Mouse (Mus musculus) liver, embryonic 16.5 days (tissue): ENCODE results near the gene Srbd1. TPM values are rescaled to one million over a fixed set of nuclear protein-coding genes. Genes with fewer than 3 reads are reported as not detected.

Experiments used
- ATAC-seq: fragments of 200-750 bp; cut with Nextera tagmentation; 2 replicates; pipeline ENCODE4 v1.8.0; 2017; ENCODE audit warnings: low read depth, mild to moderate bottlenecking, moderate number of reproducible peaks, moderate library complexity
- H3K27ac ChIP-seq: fragments of 300-500 bp; sonication (generic); 2 replicates; pipeline ENCODE4 v1.5.1; 2014; ENCODE audit warnings: mild to moderate bottlenecking, low read length
- H3K27me3 ChIP-seq: fragments of 300-500 bp; sonication (generic); 2 replicates; pipeline ENCODE4 v1.6.1; 2014; ENCODE audit warnings: low read depth, low read length, mixed read lengths; ENCODE audit not compliant: control insufficient read depth, insufficient read depth
- H3K36me3 ChIP-seq: fragments of 300-500 bp; sonication (generic); 2 replicates; pipeline ENCODE4 v1.6.1; 2014; ENCODE audit warnings: mild to moderate bottlenecking; ENCODE audit not compliant: control insufficient read depth, insufficient read depth
- H3K4me1 ChIP-seq: fragments of 300-500 bp; sonication (generic); 2 replicates; pipeline ENCODE4 v1.6.1; 2014; ENCODE audit warnings: low read depth, low read length, mixed read lengths; ENCODE audit not compliant: control insufficient read depth
- H3K4me2 ChIP-seq: fragments of 300-500 bp; sonication (generic); 2 replicates; pipeline ENCODE4 v1.6.1; 2014; ENCODE audit warnings: low read depth, low read length, mixed read lengths
- H3K4me3 ChIP-seq: fragments of 300-500 bp; sonication (generic); 2 replicates; pipeline ENCODE4 v1.5.1; 2014; ENCODE audit warnings: low read depth, mild to moderate bottlenecking, low read length
- H3K9ac ChIP-seq: fragments of 300-500 bp; sonication (generic); 2 replicates; pipeline ENCODE4 v1.6.1; 2014; ENCODE audit warnings: low read depth, low read length
- H3K9me3 ChIP-seq: fragments of 300-500 bp; sonication (generic); replicated peaks from 2 replicates; pipeline ENCODE4 v1.6.1; 2016; ENCODE audit warnings: low read length; ENCODE audit not compliant: control insufficient read depth
- WGBS: fragments of 180-500 bp; shearing (Covaris S2); extraction: QIAGEN DNeasy Blood & Tissue Kit; methylation state at CpG from one replicate; pipeline ENCODE4 v1.1.7; 2014; ENCODE audit not compliant: insufficient replicate concordance; 5-methylcytosine and 5-hydroxymethylcytosine counted together
- polyA plus RNA-seq: library from polyadenylated mRNA; unstranded; fragments of >200 nt; fragmentation: Nextera tagmentation; extraction: Ambion mirVana; gene quantifications from 2 replicates; pipeline ENCODE4 v1.2.1, GENCODE M21; 2015

Srbd1 gene
- polyA plus RNA-seq, 1 experiment from 2014 or later: 8.6 TPM

- Histone ChIP-seq H3K36me3 (no peaks in the 10 kb centered on the region), H3K4me1 (no peaks in the 10 kb centered on the region), H3K27ac (no peak overlapping the region), H3K9me3 (no peaks in the 10 kb centered on the region), H3K27me3 (no peaks in the 10 kb centered on the region), H3K9ac (no peak overlapping the region), H3K4me3 (no peak overlapping the region), H3K4me2 (no peak overlapping the region)
- no peak for ATAC-seq
- 79% methylated on average over 6 of the region's 6 CpGs for WGBS
These were observed 110.3 kb downstream of the Srbd1 start for GRCm38 (mm10) chr17:86034641-86035040.

DNA sequence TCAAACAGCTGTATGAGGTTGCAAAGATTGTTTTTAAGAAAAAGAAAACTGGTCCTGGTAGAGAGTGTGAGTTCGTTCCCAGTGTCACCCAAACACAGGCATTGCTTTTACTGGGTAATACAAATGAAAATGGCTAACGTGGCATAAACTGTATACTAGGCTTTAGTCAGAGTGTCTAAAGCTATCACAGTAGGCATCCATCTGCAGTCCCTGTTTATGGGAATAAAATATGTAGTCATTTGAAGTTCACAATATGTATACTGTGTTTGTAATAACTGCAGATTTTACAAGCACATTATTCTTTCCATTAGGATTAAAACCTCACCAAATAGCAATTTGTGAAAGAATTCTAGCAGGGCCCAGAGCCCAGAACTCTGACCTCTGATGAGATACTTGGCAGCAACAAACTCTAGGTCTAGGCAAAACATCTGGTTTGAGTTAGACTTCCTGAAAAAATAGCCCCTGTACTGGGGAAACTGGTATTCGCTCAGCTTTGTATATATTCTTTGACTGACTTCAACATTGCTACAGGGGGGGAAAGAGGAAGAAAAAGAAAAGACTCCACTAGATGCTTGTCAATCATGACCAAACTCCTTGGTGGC is 112.8 kb downstream of the Srbd1 start:
- Histone ChIP-seq H3K36me3 (no peaks in the 10 kb centered on the region), H3K9me3 (no peaks in the 10 kb centered on the region), H3K4me2 (no peak overlapping the region), H3K9ac (no peak overlapping the region), H3K27ac (no peak overlapping the region), H3K4me3 (no peak overlapping the region), H3K27me3 (no peaks in the 10 kb centered on the region), H3K4me1 (peaks cover 2% of the 10 kb centered on the region; the same call in 1 of the 2 replicates)
- WGBS: 66% methylated on average over 3 of the region's 3 CpGs
- no peak for ATAC-seq

DNA sequence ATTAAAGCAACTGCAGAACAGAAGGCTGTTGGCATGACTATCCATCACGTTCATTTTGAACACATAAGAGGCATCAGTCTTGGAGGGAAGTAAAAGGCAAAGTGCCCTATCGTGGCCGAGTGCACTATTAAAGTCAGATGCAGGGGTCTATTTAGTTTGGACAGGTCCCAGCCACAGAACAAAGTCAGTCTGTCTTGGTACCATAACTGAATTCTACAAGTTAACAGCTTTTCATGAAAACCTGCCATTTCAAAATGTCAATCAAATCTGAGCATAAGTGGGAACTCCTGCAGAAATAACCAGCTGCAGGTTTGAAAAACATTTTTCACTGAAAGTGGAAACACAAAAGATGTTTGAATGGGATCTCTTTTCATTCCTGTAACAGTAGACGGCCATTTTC is 115.0 kb downstream of the Srbd1 start:
- Histone ChIP-seq H3K9ac (no peak overlapping the region), H3K27ac (no peak overlapping the region), H3K4me2 (no peak overlapping the region), H3K36me3 (no peaks in the 10 kb centered on the region), H3K27me3 (no peaks in the 10 kb centered on the region), H3K4me3 (no peak overlapping the region), H3K4me1 (peaks cover 2% of the 10 kb centered on the region; the same call in 1 of the 2 replicates), H3K9me3 (no peaks in the 10 kb centered on the region)
- 74% methylated on average over 4 of the region's 4 CpGs for WGBS
- ATAC-seq: no peak

DNA sequence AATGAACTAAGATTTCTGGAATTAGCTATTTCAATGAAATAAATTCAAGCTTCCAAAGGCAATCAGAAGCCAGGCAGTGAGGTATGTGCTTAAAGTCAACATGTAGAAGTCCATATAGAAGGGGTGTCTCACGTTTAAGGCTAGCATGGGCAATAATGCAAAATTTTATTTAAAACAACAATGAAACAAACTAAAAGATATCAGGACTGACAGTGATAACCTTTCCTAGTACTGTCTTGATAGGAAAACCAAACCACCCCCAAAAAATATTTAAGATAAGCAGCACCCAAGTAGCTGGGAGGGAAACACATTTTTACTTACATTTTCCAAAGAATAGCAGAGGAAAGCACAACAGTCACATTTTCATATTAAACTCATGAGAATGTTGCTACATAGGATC is 115.8 kb downstream of the Srbd1 start:
- Histone ChIP-seq H3K9me3 (no peaks in the 10 kb centered on the region), H3K4me3 (no peak overlapping the region), H3K36me3 (no peaks in the 10 kb centered on the region), H3K4me1 (peaks cover 2% of the 10 kb centered on the region; the same call in 1 of the 2 replicates), H3K27me3 (no peaks in the 10 kb centered on the region), H3K9ac (no peak overlapping the region), H3K27ac (no peak overlapping the region), H3K4me2 (no peak overlapping the region)
- no peak for ATAC-seq
- 21% methylated on average over 1 of the region's 1 CpGs for WGBS

DNA sequence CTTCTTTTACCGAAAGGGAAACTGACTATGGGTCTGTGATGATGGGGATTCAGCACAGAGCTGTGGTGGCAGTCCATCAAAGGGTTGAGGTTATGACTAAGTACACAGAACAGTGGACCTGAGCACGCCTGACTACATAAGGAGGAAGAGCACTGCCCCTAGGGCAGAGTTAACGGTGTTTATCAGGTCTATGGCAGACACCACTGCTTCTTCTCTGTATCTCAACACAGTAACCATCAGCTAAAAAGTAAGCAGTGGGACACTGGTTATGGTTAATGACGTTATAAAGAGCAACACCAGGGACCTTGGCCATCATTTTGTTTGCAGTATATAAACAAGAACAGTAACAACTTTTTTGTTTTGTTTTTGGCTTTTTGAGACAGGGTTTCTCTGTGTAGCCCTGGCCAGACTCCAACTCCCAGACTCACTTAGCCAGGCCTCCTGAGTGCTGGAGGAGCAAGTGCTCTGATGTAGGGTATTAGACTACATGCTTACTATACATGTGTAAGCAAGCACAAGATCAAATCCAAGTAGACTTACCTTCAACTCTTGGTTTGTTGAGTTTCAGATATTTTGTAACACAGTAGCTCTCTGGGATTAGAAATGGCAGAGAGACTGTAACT is 117.3 kb downstream of the Srbd1 start:
- no peak overlapping the region for H3K4me3 ChIP-seq
- 37% methylated on average over 4 of the region's 4 CpGs for WGBS
- H3K27me3 ChIP-seq: no peaks in the 10 kb centered on the region
- no peaks in the 10 kb centered on the region for H3K36me3 ChIP-seq
- no peaks in the 10 kb centered on the region for H3K9me3 ChIP-seq
- peaks cover 2% of the 10 kb centered on the region; the same call in 1 of the 2 replicates for H3K4me1 ChIP-seq
- peak overlapping the region; percentile 37; the same call in 1 of the 2 replicates for H3K27ac ChIP-seq
- ATAC-seq: peak; percentile 89
- H3K4me2 ChIP-seq: no peak overlapping the region
- H3K9ac ChIP-seq: no peak overlapping the region

- ATAC-seq: no peak
These were observed 120.4 kb downstream of the Srbd1 start for GRCm38 (mm10) chr17:86024589-86024988.

DNA sequence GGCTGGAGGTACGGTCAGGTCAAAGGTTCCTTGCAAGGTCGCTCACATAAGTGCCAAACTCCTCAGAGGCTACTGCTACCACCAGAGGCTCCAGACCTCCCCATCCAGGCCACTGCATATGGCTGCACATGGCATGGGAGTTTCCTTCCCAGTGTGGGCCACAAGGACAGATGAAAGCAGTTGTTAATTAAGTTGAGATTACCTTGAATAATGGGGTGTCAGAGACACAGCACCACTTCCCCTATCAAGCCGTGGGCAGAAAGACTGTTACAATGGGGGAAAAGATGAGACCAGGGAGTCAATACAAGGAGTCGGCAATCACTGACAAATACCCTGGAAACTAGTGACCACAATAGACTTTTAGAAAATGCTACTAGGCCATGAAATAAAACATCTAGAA is 122.6 kb downstream of the Srbd1 start:
- Histone ChIP-seq H3K36me3 (no peaks in the 10 kb centered on the region), H3K4me1 (peaks cover 3% of the 10 kb centered on the region), H3K9me3 (no peaks in the 10 kb centered on the region), H3K9ac (no peak overlapping the region), H3K4me2 (no peak overlapping the region), H3K27ac (peak overlapping the region; percentile 55; the same call in 1 of the 2 replicates), H3K27me3 (no peaks in the 10 kb centered on the region), H3K4me3 (no peak overlapping the region)
- 40% methylated on average over 4 of the region's 4 CpGs for WGBS
- no peak for ATAC-seq

More at GRCm38 (mm10) chr17:86024589-86024988, 120.4 kb downstream of the Srbd1 start:
- no peaks in the 10 kb centered on the region for H3K36me3 ChIP-seq
- peaks cover 6% of the 10 kb centered on the region for H3K4me1 ChIP-seq
- no peaks in the 10 kb centered on the region for H3K9me3 ChIP-seq
- no peak overlapping the region for H3K4me2 ChIP-seq
- no peak overlapping the region for H3K4me3 ChIP-seq
- WGBS: 32% methylated on average over 3 of the region's 3 CpGs
- no peaks in the 10 kb centered on the region for H3K27me3 ChIP-seq
- H3K27ac ChIP-seq: no peak overlapping the region
- H3K9ac ChIP-seq: no peak overlapping the region

DNA sequence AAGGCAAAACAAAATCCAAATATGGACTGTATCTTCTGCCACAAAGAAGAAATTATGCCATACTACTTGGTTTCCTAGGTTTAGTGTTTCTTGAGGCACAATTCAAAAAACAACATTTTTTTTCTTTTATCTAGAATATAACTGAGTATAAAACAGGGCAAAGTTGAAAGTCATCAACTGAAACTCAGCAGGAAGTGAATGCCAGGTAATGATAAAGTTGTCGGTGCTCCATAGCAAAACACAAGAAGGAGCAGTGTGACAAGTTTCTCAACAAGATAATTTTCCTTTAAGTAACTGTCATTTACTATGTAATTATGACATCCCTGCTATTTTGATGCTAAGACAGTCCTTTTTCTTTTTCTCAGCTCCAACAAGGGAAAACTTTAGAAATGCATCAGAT is 123.2 kb downstream of the Srbd1 start:
- no peak overlapping the region for H3K27ac ChIP-seq
- H3K27me3 ChIP-seq: no peaks in the 10 kb centered on the region
- no peak overlapping the region for H3K4me3 ChIP-seq
- no peaks in the 10 kb centered on the region for H3K9me3 ChIP-seq
- ATAC-seq: no peak
- no peak overlapping the region for H3K4me2 ChIP-seq
- H3K9ac ChIP-seq: no peak overlapping the region
- WGBS: 17% methylated on average over 1 of the region's 1 CpGs
- peaks cover 3% of the 10 kb centered on the region for H3K4me1 ChIP-seq
- H3K36me3 ChIP-seq: no peaks in the 10 kb centered on the region

DNA sequence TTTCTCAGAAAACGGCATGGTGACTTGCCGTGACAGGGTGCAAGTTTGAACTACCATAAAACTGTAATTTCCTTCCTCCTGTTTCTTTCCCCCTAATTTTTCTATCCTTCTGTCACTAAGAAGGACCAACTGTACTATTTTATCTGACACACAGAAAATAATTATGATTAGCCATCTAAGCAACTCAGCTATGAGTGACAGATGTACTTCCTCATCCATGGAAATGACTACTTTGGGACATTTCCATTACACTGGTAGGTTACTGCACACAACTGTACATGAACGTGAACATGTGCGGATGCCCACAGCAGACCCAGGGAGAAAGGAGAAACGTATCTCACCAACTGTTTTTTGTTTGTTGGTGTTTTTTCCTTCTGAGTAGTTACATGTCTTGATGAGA is 123.7 kb downstream of the Srbd1 start:
- Histone ChIP-seq H3K4me2 (no peak overlapping the region), H3K9me3 (no peaks in the 10 kb centered on the region), H3K4me1 (peaks cover 3% of the 10 kb centered on the region), H3K27ac (no peak overlapping the region), H3K4me3 (no peak overlapping the region), H3K9ac (no peak overlapping the region), H3K36me3 (no peaks in the 10 kb centered on the region), H3K27me3 (no peaks in the 10 kb centered on the region)
- 32% methylated on average over 5 of the region's 5 CpGs for WGBS
- no peak for ATAC-seq
